Mouse (Mus musculus): Measurements from ENCODE around the gene Lgals2.

- TF ChIP-seq CTCF (IDR thresholded peaks at IDR 0.05; ENCODE audit: extremely low read depth, insufficient read length, insufficient replicate concordance, low read depth, low read length) (no peak), POLR2A (IDR thresholded peaks at IDR 0.05; ENCODE audit: low read depth, low read length) (no peak)
Measured at GRCm38 (mm10) chr15:78849485-78849884, 5.8 kb downstream of the Lgals2 start.
